Mouse (Mus musculus): ENCODE results near the gene Ssxb10.
"Not testable (repeated sequence)": the region's sequence is repeated elsewhere in the genome, so short reads cannot be mapped to it uniquely, and the experiment has no call there.

Ssxb10 gene

DNA sequence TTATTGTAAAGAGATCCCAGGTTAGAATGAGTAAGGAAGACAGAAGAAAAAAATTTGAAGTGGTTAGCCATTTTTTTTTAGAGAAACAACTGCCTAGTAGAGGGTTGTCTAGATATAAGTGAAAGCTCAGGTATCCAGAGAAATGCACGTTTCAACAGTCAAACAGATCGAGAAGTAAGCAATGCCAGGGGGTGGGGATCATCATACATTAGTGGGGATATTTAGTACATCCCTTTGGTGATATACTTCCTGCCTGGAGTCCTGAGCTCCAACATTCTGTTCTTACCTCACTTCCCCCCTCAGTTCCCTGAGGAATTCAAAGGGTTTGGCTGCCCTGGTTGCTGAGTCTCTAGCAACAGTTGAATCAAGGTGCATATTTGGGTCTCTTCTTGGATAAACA lies at the start of gene Ssxb10:
Gene Ssxb10, plus strand, starts transcription at position 301 of the 400 bp plus-strand sequence.
- DNase-seq = no peak

DNA sequence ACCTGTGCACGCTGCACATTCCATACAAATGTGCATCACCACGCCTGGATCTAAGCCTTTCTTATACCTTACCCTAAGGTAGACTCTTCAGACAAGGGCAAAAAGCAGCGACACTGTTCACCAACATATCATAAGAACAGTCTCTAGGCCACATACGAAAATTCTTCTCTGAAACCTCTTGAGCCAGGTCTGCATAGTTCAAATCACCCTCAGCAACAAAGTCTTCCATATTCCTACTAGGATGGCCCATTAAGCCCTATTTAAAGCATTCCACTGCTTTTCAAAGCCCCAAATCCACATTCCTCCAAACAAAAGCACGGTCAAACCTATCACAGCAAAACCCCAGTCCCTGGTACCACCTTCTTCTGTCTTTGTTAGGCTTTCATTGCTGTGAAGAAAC lies 38.6 kb upstream of the Ssxb10 start:
- no peak for DNase-seq

DNA sequence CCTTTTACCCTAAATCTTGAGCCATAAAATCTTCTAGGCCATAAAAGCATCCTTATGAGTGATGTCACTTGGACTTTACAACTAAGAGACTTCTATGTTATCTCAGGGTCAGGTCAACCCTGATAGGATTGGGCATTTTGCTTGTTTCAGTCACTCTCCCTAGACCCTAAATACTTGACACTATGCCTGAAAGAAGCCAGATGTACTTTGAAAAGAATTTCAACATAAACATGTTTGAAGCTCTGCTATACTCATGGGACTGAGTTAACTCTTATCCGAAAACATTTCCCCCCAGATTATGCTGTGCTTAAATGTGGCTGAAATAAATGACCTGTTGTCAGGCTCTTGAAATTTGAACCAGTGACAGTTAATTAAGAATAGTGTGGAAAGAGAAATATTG lies 17.9 kb upstream of the Ssxb10 start:
- no peak for DNase-seq

DNA sequence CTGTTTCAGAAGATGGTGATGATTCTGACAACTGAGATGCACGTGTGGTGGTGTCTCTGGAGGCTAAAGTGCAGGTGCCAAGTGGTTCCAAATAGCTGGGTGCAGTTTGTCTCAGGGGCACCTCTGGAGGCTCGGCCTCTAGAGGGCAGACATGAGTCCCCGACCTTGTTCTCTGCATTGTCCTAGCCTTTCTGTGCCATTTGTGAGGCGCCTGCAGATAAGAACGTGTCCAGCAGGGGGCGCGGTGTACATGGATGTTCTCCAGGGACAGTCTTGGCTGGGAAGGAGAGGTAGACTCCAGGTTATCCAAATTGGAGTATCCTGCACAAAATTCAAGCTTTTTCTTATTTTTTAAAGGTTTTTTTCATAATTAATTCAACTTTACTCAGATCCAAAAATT lies 12.3 kb upstream of the Ssxb10 start:
- DNase-seq = peak; percentile 75

DNA sequence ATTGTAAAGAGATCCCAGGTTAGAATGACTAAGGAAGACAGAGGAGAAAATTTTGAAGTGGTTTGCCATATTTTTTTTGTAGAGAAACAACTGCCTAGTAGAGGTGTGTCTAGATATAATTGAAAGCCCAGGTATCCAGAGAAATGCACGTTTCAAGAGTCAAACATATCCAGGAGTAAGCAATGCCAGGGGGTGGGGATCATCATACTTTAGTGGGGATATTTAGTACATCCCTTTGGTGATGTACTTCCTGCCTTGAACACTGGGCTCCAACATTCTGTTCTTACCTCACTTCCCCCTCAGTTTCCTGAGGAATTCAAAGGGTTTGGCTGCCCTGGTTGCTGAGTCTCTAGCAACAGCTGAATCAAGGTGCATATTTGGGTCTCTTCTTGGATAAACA lies 39.5 kb downstream of the Ssxb10 start, which contains the start of gene Ssxb9:
Gene Ssxb9, plus strand, starts transcription at position 301 of the 400 bp plus-strand sequence.
- DNase-seq = not testable (repeated sequence)

All from thymus, postnatal 25 days (tissue).